Mouse (Mus musculus) liver, embryonic 14.5 days (tissue): ENCODE data around the gene Synj2bp.

Experiments
- CTCF ChIP-seq: IDR thresholded peaks from 2 replicates; pipeline ENCODE4 v1.5.1; 2016; ENCODE audit warnings: antibody characterized with exemption, low read depth, control low read depth
- EP300 ChIP-seq: IDR thresholded peaks from 2 replicates; pipeline ENCODE4 v1.6.1; 2016; ENCODE audit warnings: antibody characterized with exemption, low read depth

DNA sequence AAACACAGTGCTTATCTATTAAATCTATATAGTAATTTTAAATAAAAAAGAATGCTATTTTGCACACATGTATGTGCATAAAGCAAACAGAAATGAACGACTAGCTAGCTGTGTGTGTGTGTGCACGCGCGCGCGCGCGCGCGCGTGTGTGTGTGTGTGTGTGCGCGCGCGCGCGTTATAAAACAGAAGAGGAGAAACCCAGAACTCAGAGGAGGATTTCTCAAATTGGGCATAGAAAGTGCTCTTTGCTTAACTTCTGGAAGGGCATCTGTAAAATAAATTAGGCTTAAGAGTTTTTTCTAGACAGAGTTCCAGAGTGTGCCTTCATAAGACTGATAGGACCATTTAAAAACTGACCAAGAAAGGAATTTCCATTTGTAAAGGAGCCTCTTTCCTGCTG, 49.1 kb downstream of the Synj2bp start:
- no peak for TF ChIP-seq CTCF
- no peak for TF ChIP-seq EP300
